Mouse (Mus musculus) testis, adult 2 months (tissue): ENCODE measurements around the gene Trpv4.

ENCODE experiments used
- CTCF ChIP-seq: fragments of 200-500 bp; IDR thresholded peaks from 2 replicates; pipeline ENCODE4 v1.5.1; 2012; ENCODE audit warnings: low read depth, mild to moderate bottlenecking, inconsistent platforms, low read length, moderate library complexity; ENCODE audit not compliant: control insufficient read depth, insufficient read depth, insufficient replicate concordance
- POLR2A ChIP-seq: fragments of 200-500 bp; IDR thresholded peaks from 2 replicates; pipeline ENCODE4 v1.6.1; 2012; ENCODE audit warnings: low read depth, mild to moderate bottlenecking, inconsistent platforms, low read length, moderate library complexity; ENCODE audit not compliant: control insufficient read depth

- TF ChIP-seq POLR2A (no peak), CTCF (0 out of 2 replicates have a peak, but pooled peaks have one; percentile 8)
These were observed 54.2 kb downstream of the Trpv4 start for GRCm38 (mm10) chr5:114603975-114604374.
